Mouse (Mus musculus) heart, embryonic 12.5 days (tissue): ENCODE data around the gene Ppp1r10. TPM values are rescaled to one million over a fixed set of nuclear protein-coding genes. Genes with fewer than 3 reads are reported as not detected.

Source experiments
- ATAC-seq: fragments of 200-750 bp; cut with Nextera tagmentation; 2 replicates; pipeline ENCODE4 v1.8.0; 2017; ENCODE audit warnings: moderate TSS enrichment, moderate library complexity; ENCODE audit not compliant: insufficient number of reproducible peaks, low FRiP score
- H3K27ac ChIP-seq: fragments of 300-500 bp; sonication (generic); 2 replicates; pipeline ENCODE4 v1.5.1; 2016; ENCODE audit warnings: mild to moderate bottlenecking, moderate library complexity; ENCODE audit not compliant: poor library complexity, severe bottlenecking
- H3K27me3 ChIP-seq: fragments of 300-500 bp; sonication (generic); replicated peaks from 2 replicates; pipeline ENCODE4 v1.6.1; 2016; ENCODE audit warnings: mild to moderate bottlenecking, moderate library complexity
- H3K36me3 ChIP-seq: fragments of 300-500 bp; sonication (generic); 2 replicates; pipeline ENCODE4 v1.6.1; 2016; ENCODE audit warnings: mild to moderate bottlenecking, moderate library complexity
- H3K4me1 ChIP-seq: fragments of 300-500 bp; sonication (generic); replicated peaks from 2 replicates; pipeline ENCODE4 v1.6.1; 2016; ENCODE audit warnings: mild to moderate bottlenecking
- H3K4me2 ChIP-seq: fragments of 300-500 bp; sonication (generic); 2 replicates; pipeline ENCODE4 v1.6.1; 2016; ENCODE audit warnings: mild to moderate bottlenecking, moderate library complexity
- H3K4me3 ChIP-seq: fragments of 300-500 bp; sonication (generic); 2 replicates; pipeline ENCODE4 v1.5.1; 2016; ENCODE audit warnings: mild to moderate bottlenecking
- H3K9ac ChIP-seq: fragments of 300-500 bp; sonication (generic); 2 replicates; pipeline ENCODE4 v1.6.1; 2016; ENCODE audit warnings: mild to moderate bottlenecking, moderate library complexity
- H3K9me3 ChIP-seq: fragments of 300-500 bp; sonication (generic); replicated peaks from 2 replicates; pipeline ENCODE4 v1.6.1; 2016; ENCODE audit warnings: mild to moderate bottlenecking, moderate library complexity
- WGBS: fragments of 180-500 bp; shearing (Covaris S2); methylation state at CpG from one replicate; pipeline ENCODE4 v1.1.7; 2016; 5-methylcytosine and 5-hydroxymethylcytosine counted together
- microRNA counts: library from miRNA; unstranded; fragments of <30 nt; microRNA quantifications from one replicate; lab custom pipeline; 2017
- microRNA-seq: library from miRNA; unstranded; fragments of <30 nt; microRNA quantifications from one replicate; pipeline ENCODE4, GENCODE M21; 2017
- polyA plus RNA-seq: library from polyadenylated mRNA; unstranded; fragments of >200 nt; fragmentation: Nextera tagmentation; extraction: Ambion mirVana; gene quantifications from 2 replicates; pipeline ENCODE4 v1.2.1, GENCODE M21; 2016

Ppp1r10 gene
- polyA plus RNA-seq, 1 experiment from 2014 or later: 35.8 TPM

DNA sequence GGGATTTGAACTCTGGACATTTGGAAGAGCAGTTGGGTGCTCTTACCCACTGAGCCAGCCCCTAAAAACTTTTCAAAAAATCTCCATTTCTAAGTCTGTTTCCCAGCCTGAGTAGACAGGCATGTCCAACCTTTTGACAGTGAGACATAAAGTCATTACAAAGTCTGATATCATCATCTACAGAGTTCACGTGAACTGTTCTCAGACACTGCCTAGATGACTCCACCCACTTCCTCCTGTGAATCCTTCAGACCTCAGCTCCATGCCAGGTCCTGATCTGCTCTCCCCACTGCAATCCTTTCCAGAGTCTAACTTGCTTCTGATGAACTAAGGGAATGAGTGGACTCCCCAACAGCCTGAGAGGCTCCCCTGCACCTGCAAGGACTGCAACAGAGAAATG, 55.9 kb downstream of the Ppp1r10 start:
- no peak overlapping the region for H3K4me3 ChIP-seq
- H3K4me2 ChIP-seq: no peak overlapping the region
- H3K9ac ChIP-seq: no peak overlapping the region
- H3K36me3 ChIP-seq: peaks cover 39% of the 10 kb centered on the region
- no peak overlapping the region for H3K27ac ChIP-seq
- ATAC-seq: no peak
- H3K4me1 ChIP-seq: peaks cover 17% of the 10 kb centered on the region
- no peaks in the 10 kb centered on the region for H3K27me3 ChIP-seq
- no peaks in the 10 kb centered on the region for H3K9me3 ChIP-seq
- 59% methylated on average over 1 of the region's 1 CpGs for WGBS

DNA sequence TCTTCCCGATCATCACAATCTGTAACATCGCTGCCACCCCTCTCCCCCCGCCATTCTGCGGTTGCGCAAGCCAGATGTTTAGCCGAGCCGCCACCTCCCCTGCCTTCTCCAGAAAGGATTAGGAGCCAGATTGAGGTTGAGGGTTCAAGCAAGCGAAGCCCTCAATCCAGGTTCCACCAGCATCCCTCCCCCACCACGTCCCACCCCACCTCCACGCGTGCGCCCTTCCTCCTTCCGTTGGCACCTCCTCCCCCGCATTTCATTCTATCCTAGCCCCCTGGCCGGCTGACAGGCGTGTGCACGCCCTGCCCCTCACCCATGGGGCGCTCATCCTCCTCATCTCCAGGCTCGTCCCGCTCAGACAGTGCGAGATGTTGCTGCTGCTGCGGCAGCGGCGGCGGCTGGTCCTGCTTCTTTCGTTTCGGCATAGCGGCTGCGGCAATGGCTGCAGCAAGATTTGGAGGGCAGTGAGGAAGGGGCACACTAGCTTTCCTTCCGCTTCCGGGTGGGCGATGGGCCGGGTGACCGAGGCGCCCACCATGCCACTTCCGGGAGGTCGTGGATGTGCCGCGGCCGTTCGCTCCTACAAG, 62.7 kb downstream of the Ppp1r10 start:
- peak overlapping the region; percentile 79 for H3K4me3 ChIP-seq
- H3K4me2 ChIP-seq: peak overlapping the region; percentile 70
- under 1% methylated on average over 39 of the region's 41 CpGs for WGBS
- H3K4me1 ChIP-seq: peaks cover 16% of the 10 kb centered on the region
- H3K27me3 ChIP-seq: no peaks in the 10 kb centered on the region
- peak overlapping the region; percentile 86 for H3K9ac ChIP-seq
- peak; percentile 59 for ATAC-seq
- H3K27ac ChIP-seq: peak overlapping the region; percentile 96
- no peaks in the 10 kb centered on the region for H3K9me3 ChIP-seq
- peaks cover 47% of the 10 kb centered on the region for H3K36me3 ChIP-seq

DNA sequence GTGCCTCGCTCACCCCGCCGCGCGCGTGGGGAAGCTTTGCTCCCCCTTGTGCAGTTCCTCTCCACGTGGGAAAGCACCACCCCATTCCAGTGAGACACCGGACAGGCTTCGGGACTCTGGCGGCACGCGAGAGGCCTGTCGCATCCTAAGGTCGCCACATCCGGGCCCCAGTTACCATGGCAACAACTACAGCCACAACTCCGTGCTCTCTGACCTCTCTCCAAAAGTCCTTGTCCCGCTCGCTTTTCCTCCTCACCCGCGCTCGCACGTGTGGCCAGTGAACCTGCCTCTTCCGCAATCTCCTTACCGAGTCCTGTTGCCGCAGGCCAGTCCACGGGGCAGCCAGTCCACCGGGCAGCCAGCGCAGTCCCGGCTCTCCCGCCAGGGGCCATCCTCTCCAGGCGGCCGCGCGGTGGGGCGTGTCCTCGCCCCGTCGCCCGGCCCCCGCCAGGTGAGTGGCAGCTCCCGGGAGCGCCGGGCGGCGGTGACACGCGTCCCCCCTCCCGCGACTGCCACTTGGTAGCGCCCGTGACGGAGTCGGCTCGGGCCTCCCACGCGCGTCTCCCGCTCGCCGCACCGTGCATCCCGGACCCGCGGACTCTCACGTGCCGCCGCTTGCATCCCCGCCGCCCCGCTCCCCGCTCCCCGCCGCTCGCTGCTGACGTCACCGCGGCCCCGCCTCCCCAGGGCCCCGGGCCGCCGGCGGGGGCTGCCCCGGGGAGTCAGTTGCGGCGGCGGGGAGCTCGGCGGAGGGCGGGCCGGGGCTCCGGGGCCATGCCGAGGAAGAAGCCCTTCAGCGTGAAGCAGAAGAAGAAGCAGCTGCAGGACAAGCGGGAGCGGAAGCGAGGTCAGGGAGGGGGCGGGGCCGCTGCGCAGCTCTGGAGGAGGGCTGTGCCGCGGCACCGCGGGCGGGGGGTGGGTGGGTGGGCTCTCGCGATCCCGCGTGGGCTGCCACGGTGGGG, 63.4 kb downstream of the Ppp1r10 start, which contains the start of the genes Gnl1 and Prr3:
TSS of gene Gnl1 (plus strand) at position 451 of the 962 bp plus-strand sequence.
TSS of gene Prr3 (minus strand) at position 836 of the 962 bp plus-strand sequence.
- no peaks in the 10 kb centered on the region for H3K27me3 ChIP-seq
- no peaks in the 10 kb centered on the region for H3K9me3 ChIP-seq
- H3K27ac ChIP-seq: peak within 1 kb of the TSS; percentile 96
- peak within 1 kb of the TSS; percentile 79 for H3K4me3 ChIP-seq
- H3K4me1 ChIP-seq: peaks cover 16% of the 10 kb centered on the region
- H3K4me2 ChIP-seq: peak within 1 kb of the TSS; percentile 70
- H3K36me3 ChIP-seq: peaks cover 46% of the 10 kb centered on the region
- peak; percentile 91 for ATAC-seq
- under 1% methylated on average over 97 of the region's 109 CpGs for WGBS
- peak within 1 kb of the TSS; percentile 86 for H3K9ac ChIP-seq

DNA sequence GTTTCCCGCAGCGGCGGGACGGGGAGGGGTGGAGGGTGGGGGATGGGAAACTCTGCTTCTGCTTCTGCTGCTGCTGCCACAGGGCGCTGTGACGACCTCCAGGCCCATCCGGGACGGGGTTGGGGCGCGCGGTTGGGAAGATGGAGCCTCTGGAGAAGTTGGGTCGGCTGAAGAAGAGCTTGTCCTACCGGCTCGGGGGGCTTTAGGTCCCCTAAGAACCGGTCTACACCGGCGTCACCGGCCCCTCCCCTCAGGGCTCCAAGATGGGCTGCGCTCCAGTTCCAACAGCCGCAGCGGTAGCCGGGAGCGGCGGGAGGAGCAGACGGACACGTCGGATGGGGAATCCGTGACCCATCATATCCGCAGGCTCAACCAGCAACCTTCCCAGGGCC, 64.1 kb downstream of the Ppp1r10 start:
- peak overlapping the region; percentile 70 for H3K4me2 ChIP-seq
- peak; percentile 33 for ATAC-seq
- no peaks in the 10 kb centered on the region for H3K27me3 ChIP-seq
- H3K4me1 ChIP-seq: peaks cover 16% of the 10 kb centered on the region
- H3K4me3 ChIP-seq: peak overlapping the region; percentile 79
- peaks cover 49% of the 10 kb centered on the region for H3K36me3 ChIP-seq
- under 1% methylated on average over 29 of the region's 29 CpGs for WGBS
- H3K27ac ChIP-seq: peak overlapping the region; percentile 96
- no peaks in the 10 kb centered on the region for H3K9me3 ChIP-seq
- H3K9ac ChIP-seq: peak overlapping the region; percentile 86

DNA sequence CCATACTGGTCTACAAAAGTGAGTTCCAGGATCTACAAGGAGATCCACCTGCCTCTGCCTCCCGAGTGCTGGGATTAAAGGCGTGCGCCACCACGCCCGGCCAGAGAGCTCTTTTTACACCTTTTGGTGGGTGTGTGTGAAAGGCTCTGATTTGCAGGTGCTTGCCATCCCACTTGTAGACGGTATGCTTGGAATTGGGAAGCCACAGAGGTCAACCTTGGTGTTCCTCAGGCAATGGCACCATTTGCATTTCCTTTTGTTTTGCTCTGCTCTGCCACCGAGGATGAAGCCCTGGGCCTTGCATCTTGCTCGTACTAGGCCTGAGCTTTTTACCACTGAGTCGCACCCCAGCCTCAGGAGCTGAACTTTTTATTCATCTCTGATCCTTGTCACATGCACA, 65.5 kb downstream of the Ppp1r10 start:
- H3K4me2 ChIP-seq: no peak overlapping the region
- no peak overlapping the region for H3K27ac ChIP-seq
- ATAC-seq: no peak
- peaks cover 16% of the 10 kb centered on the region for H3K4me1 ChIP-seq
- no peak overlapping the region for H3K4me3 ChIP-seq
- no peaks in the 10 kb centered on the region for H3K27me3 ChIP-seq
- 86% methylated on average over 9 of the region's 9 CpGs for WGBS
- H3K9me3 ChIP-seq: no peaks in the 10 kb centered on the region
- H3K36me3 ChIP-seq: peaks cover 53% of the 10 kb centered on the region
- H3K9ac ChIP-seq: no peak overlapping the region

MicroRNAs encoded within 50 kb of the gene (microRNA counts, 519-probe panel; counts per million panel counts)
- microRNA mmu-miR-1894-3p (lab: Ali Mortazavi, UCI) (not detected), microRNA mmu-miR-1894-5p (lab: Ali Mortazavi, UCI) (not detected), microRNA mmu-miR-877 (lab: Ali Mortazavi, UCI) (not detected)

Small RNAs within 50 kb of the gene (microRNA-seq; reads per million reads assigned to microRNA genes)
- gene Gm28033 (1.9 reads per million), gene Mir1894 (not detected), gene Mir877 (78.5 reads per million, percentile 49 among the genes with 10 or more reads in this experiment)

Other genes starting within 250 kb of the Ppp1r10 start
- gene Vars2, start 248.8 kb upstream of the Ppp1r10 start, polyA plus RNA-seq: 16.1 and 17.4 TPM in 2 replicates
- 22.2 and 24.5 TPM in 2 replicates for gene Gtf2h4, start 242.7 kb upstream of the Ppp1r10 start, polyA plus RNA-seq
- gene Ddr1, start 211.8 kb upstream of the Ppp1r10 start, polyA plus RNA-seq: 162 and 167 TPM in 2 replicates
- 37.6 and 38.6 TPM in 2 replicates for gene Ier3, start 94.8 kb upstream of the Ppp1r10 start, polyA plus RNA-seq
- 78.2 and 80.2 TPM in 2 replicates for gene Flot1, start 93.2 kb upstream of the Ppp1r10 start, polyA plus RNA-seq
- gene Tubb5, start 78.1 kb upstream of the Ppp1r10 start, polyA plus RNA-seq: 743 and 773 TPM in 2 replicates
- 21.6 and 25.0 TPM in 2 replicates for gene Mdc1, start 74.9 kb upstream of the Ppp1r10 start, polyA plus RNA-seq
- gene Nrm, start 55.1 kb upstream of the Ppp1r10 start, polyA plus RNA-seq: 48.9 and 50.7 TPM in 2 replicates
- gene Ppp1r18, start 50.8 kb upstream of the Ppp1r10 start, polyA plus RNA-seq: 22.8 and 23.7 TPM in 2 replicates
- 22.4 and 26.6 TPM in 2 replicates for gene Dhx16, start 36.6 kb upstream of the Ppp1r10 start, polyA plus RNA-seq
- 25.6 and 26.2 TPM in 2 replicates for gene 2310061I04Rik, start 19.0 kb upstream of the Ppp1r10 start, polyA plus RNA-seq
- 56.0 and 56.4 TPM in 2 replicates for gene Atat1, start 6.4 kb upstream of the Ppp1r10 start, polyA plus RNA-seq
- gene Mrps18b, start within 50 bp of the Ppp1r10 start, polyA plus RNA-seq: 63.4 and 72.7 TPM in 2 replicates
- 73.9 and 76.5 TPM in 2 replicates for gene Abcf1, start 53.3 kb downstream of the Ppp1r10 start, polyA plus RNA-seq
- 39.8 and 42.4 TPM in 2 replicates for gene Gnl1, start 63.4 kb downstream of the Ppp1r10 start, polyA plus RNA-seq
- 17.6 and 18.5 TPM in 2 replicates for gene Prr3, start 63.8 kb downstream of the Ppp1r10 start, polyA plus RNA-seq
- 3.4 and 3.9 TPM in 2 replicates for gene H2-T24, start 104.1 kb downstream of the Ppp1r10 start, polyA plus RNA-seq
- 4.7 and 5.2 TPM in 2 replicates for gene H2-T23, start 116.4 kb downstream of the Ppp1r10 start, polyA plus RNA-seq
- 4.7 and 6.1 TPM in 2 replicates for gene H2-T22, start 126.3 kb downstream of the Ppp1r10 start, polyA plus RNA-seq
- gene Gm6034, start 126.5 kb downstream of the Ppp1r10 start, polyA plus RNA-seq: not detected in 2 replicates
- not detected in 2 replicates for gene Gm11127, start 141.9 kb downstream of the Ppp1r10 start, polyA plus RNA-seq
- gene Gm19684, start 205.2 kb downstream of the Ppp1r10 start, polyA plus RNA-seq: not detected in 2 replicates
- not detected in 2 replicates for gene Gm7030, start 213.0 kb downstream of the Ppp1r10 start, polyA plus RNA-seq